Mouse (Mus musculus): Measurements from ENCODE around the gene Amph.
"Not testable (repeated sequence)": the region's sequence is repeated elsewhere in the genome, so short reads cannot be mapped to it uniquely, and the experiment has no call there.

The Amph gene

GRCm38 (mm10) chr13:19026923-19027322, 78.9 kb downstream of the Amph start:
- DNase-seq: no peak

- DNase-seq: no peak
Measured at GRCm38 (mm10) chr13:19027766-19028350, 79.9 kb downstream of the Amph start.

- no peak for DNase-seq
Measured at GRCm38 (mm10) chr13:19031916-19032688, 84.1 kb downstream of the Amph start.

GRCm38 (mm10) chr13:19052090-19052489, 104.1 kb downstream of the Amph start:
- no peak for DNase-seq

GRCm38 (mm10) chr13:19054504-19054903, 106.5 kb downstream of the Amph start:
- no peak for DNase-seq

- peak; percentile 1 for DNase-seq
Measured at GRCm38 (mm10) chr13:19072261-19072660, 124.3 kb downstream of the Amph start.

GRCm38 (mm10) chr13:19077427-19077826, 129.4 kb downstream of the Amph start:
- DNase-seq: no peak

- no peak for DNase-seq
Measured at GRCm38 (mm10) chr13:19081932-19082331, 133.9 kb downstream of the Amph start.

GRCm38 (mm10) chr13:19094571-19094970, 146.6 kb downstream of the Amph start:
- DNase-seq: no peak

GRCm38 (mm10) chr13:19097117-19097516, 149.1 kb downstream of the Amph start:
- DNase-seq: no peak

- DNase-seq: no peak
Measured at GRCm38 (mm10) chr13:19101889-19102402, 153.9 kb downstream of the Amph start.

GRCm38 (mm10) chr13:19106418-19106817, 158.4 kb downstream of the Amph start:
- DNase-seq: peak; percentile 2

- no peak for DNase-seq
Measured at GRCm38 (mm10) chr13:19109331-19109730, 161.3 kb downstream of the Amph start.

GRCm38 (mm10) chr13:19113034-19113922, 165.3 kb downstream of the Amph start:
- DNase-seq: no peak

- not testable (repeated sequence) for DNase-seq
Measured at GRCm38 (mm10) chr13:19114761-19115160, 166.8 kb downstream of the Amph start.

GRCm38 (mm10) chr13:19126912-19127552, 179.0 kb downstream of the Amph start:
- no peak for DNase-seq

- peak; percentile 27 for DNase-seq
Measured at GRCm38 (mm10) chr13:19133833-19134232, 185.8 kb downstream of the Amph start.

GRCm38 (mm10) chr13:19137212-19137611, 189.2 kb downstream of the Amph start:
- no peak for DNase-seq

GRCm38 (mm10) chr13:19137932-19138331, 189.9 kb downstream of the Amph start:
- no peak for DNase-seq

GRCm38 (mm10) chr13:19138550-19138949, 190.5 kb downstream of the Amph start:
- no peak for DNase-seq

- DNase-seq: no peak
Measured at GRCm38 (mm10) chr13:19139104-19139503, 191.1 kb downstream of the Amph start.

- DNase-seq: no peak
Measured at GRCm38 (mm10) chr13:19139771-19140170, 191.8 kb downstream of the Amph start.

GRCm38 (mm10) chr13:19143766-19144165, 195.8 kb downstream of the Amph start:
- DNase-seq: no peak

All from kidney, postnatal 14 days (tissue).